Mouse (Mus musculus) gastrocnemius, adult 18-20 months (tissue): ENCODE results near the gene Sycp1. TPM values are rescaled to one million over a fixed set of nuclear protein-coding genes. Genes with fewer than 3 reads are reported as not detected.

Experiments
- total RNA-seq, 2 experiments: library from RNA; stranded (reverse); gene quantifications; 2 replicates each; pipeline ENCODE4 v1.2.3; 2021

Gene Sycp1
- total RNA-seq, 2 experiments from 2014 or later = not detected

Other genes starting within 250 kb of the Sycp1 start
- gene Tspan2, start 201.6 kb downstream of the Sycp1 start, total RNA-seq = 1 to 10 TPM; 5.0 to 6.4 TPM
- not detected for gene Tshb, start 153.4 kb downstream of the Sycp1 start, total RNA-seq
- gene Nr1h5, start 28.0 kb upstream of the Sycp1 start, total RNA-seq = not detected
- 10 to 100 TPM; 33.8 to 34.3 TPM for gene Sike1, start 59.6 kb upstream of the Sycp1 start, total RNA-seq
- gene Csde1, start 84.3 kb upstream of the Sycp1 start, total RNA-seq = 1,000 to 10,000 TPM; 1,048 to 1,145 TPM
- gene Nras, start 122.2 kb upstream of the Sycp1 start, total RNA-seq = 10 to 100 TPM; 39.2 to 42.9 TPM
- 1,000 to 10,000 TPM; 1,310 to 1,477 TPM for gene Ampd1, start 137.9 kb upstream of the Sycp1 start, total RNA-seq
- gene Dennd2c, start 166.5 kb upstream of the Sycp1 start, total RNA-seq = 1 to 10 TPM; 2.8 to 3.5 TPM
- gene Bcas2, start 235.6 kb upstream of the Sycp1 start, total RNA-seq = 10 to 100 TPM; 43.4 to 46.9 TPM